ENCODE assay signal across 8 mouse cellular contexts in genomic region chr11:32454800-32455506, GRCm38 (mm10). TPM values are rescaled to one million over a fixed set of nuclear protein-coding genes. Genes with fewer than 3 reads are reported as not detected.
A peak's percentile ranks its signal among the peaks of the same experiment; 100 is the strongest.
DNase-seq lines count a peak whose midpoint lies in the region; ATAC-seq lines count a peak whose summit lies in the region.

Gene Ubtd2, plus strand, starts transcription at chr11:32455370.

- H3K4me1 ChIP-seq in hindbrain, embryonic 11.5 days (replicated peaks; ENCODE audit: control insufficient read depth, insufficient read depth, low read length) = no peaks in the 10 kb centered on the region

- H3K4me2 ChIP-seq in hindbrain, embryonic 11.5 days (replicated peaks; ENCODE audit: low read depth, low read length) = peak within 1 kb of the TSS; percentile 87

- H3K27me3 ChIP-seq in hindbrain, embryonic 11.5 days (ENCODE audit: control insufficient read depth, insufficient read depth, low read length) = no peaks in the 10 kb centered on the region

- H3K9ac ChIP-seq in hindbrain, embryonic 11.5 days (ENCODE audit: low read depth, low read length) = peak within 1 kb of the TSS; percentile 97

- under 1% methylated on average over 71 of the region's 86 CpGs for WGBS in hindbrain, embryonic 11.5 days

- H3K9me3 ChIP-seq in hindbrain, embryonic 11.5 days (ENCODE audit: control insufficient read depth, low read length) = no peaks in the 10 kb centered on the region

- ATAC-seq in hindbrain, embryonic 11.5 days (ENCODE audit: low FRiP score) = peak; percentile 99

- H3K4me3 ChIP-seq in hindbrain, embryonic 11.5 days (ENCODE audit: low read depth, low read length) = peak within 1 kb of the TSS; percentile 95

- peak; percentile 98 for DNase-seq in MN1 (ENCODE audit: low spot score)
- DNase-seq in cerebellum, adult 9-10 months = peak; percentile 97
- DNase-seq in frontal cortex, adult 2 months (ENCODE audit: extremely low spot score in 1 of 2, low spot score in 1 of 2) = peak; percentile 88 to 97
- DNase-seq in hindbrain, embryonic 11.5 days (ENCODE audit: low spot score) = peak; percentile 98
- peak; percentile 99 for DNase-seq in layer of hippocampus, postnatal 10 days (ENCODE audit: low spot score in 2 of 2)
- DNase-seq in lung, postnatal 10 days = peak; percentile 99
- DNase-seq in ovary, postnatal 36 days (ENCODE audit: low spot score) = peak; percentile 98
- peak; percentile 99 for DNase-seq in thymus, postnatal 25 days

- no peaks in the 10 kb centered on the region for H3K36me3 ChIP-seq in hindbrain, embryonic 11.5 days (ENCODE audit: control insufficient read depth, insufficient read depth, low read length)

- H3K27ac ChIP-seq in hindbrain, embryonic 11.5 days (ENCODE audit: low read depth, low read length) = peak within 1 kb of the TSS; percentile 97

RNA-seq across cellular contexts. Expression of gene Ubtd2, which starts in this region (rescaled TPM):
- polyA plus RNA-seq in frontal cortex, adult 2 months (2012; rRNA removed) = 24.0 and 25.4 TPM in 2 replicates
- 65.5 and 73.2 TPM in 2 replicates for polyA plus RNA-seq in hindbrain, embryonic 11.5 days (2014; fragmentation: Nextera tagmentation; extraction: Ambion mirVana)
- total RNA-seq in layer of hippocampus, postnatal 10 days (2021) = 10 to 100 TPM; 45.3 to 45.5 TPM

Comparison
In these comparisons a context has a peak if more than half of its experiments do, and no peak if none do; other contexts are left out.
1. Peak in every context shown above with its lines: DNase-seq, ATAC-seq, H3K4me3 ChIP-seq and H3K27ac ChIP-seq.